ENCODE assay signal across 29 mouse cellular contexts in the genomic region with DNA sequence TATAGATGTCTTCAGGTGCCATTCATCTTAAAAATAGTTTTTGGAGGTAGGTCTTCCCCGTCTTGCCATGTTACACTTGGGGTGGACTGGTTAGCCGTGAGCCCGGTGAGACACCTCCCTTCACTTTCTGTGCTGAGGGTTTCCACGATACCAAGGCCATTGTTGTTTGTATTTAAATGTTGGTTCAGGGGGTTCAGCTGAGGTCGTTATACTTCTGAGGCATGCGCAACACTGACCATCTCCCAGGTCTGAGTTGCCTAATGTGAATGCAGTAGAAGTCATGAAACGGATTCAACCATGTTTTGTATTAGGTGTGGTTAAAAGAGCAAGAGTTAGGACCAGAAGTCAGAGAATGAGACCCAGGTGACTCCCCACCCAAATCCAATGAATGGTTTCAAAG.
"Had no signal": no experiment of that assay in that cellular context is flagged by ENCODE, and none has a peak within 500 bp of the region (broad histone marks: within the 10 kb centered on the region; RNA-seq: fewer than 3 reads in every experiment).

No protein-coding gene starts in this region.

- H3K9ac ChIP-seq: limb, embryonic 12.5 days; limb, embryonic 13.5 days; limb, embryonic 15.5 days; liver, embryonic 13.5 days; liver, embryonic 14.5 days; liver, embryonic 15.5 days; lung, embryonic 14.5 days; lung, embryonic 15.5 days; midbrain, embryonic 12.5 days; midbrain, embryonic 13.5 days; midbrain, embryonic 15.5 days; neural tube, embryonic 12.5 days had no signal

- H3K9me3 ChIP-seq: limb, embryonic 10.5 days; limb, embryonic 12.5 days; limb, embryonic 13.5 days; limb, embryonic 15.5 days; liver, embryonic 13.5 days; liver, embryonic 15.5 days; lung, embryonic 15.5 days; midbrain, embryonic 10.5 days; midbrain, embryonic 12.5 days; midbrain, embryonic 13.5 days; midbrain, embryonic 15.5 days; neural tube, embryonic 12.5 days had no signal

- H3K4me2 ChIP-seq: limb, embryonic 12.5 days; limb, embryonic 13.5 days; limb, embryonic 15.5 days; liver, embryonic 11.5 days; liver, embryonic 13.5 days; liver, embryonic 15.5 days; lung, embryonic 14.5 days; lung, embryonic 15.5 days; midbrain, embryonic 11.5 days; midbrain, embryonic 12.5 days; midbrain, embryonic 13.5 days; midbrain, embryonic 15.5 days; neural tube, embryonic 12.5 days had no signal

- H3K4me3 ChIP-seq: left cerebral cortex, adult 2 months; limb, embryonic 10.5 days; limb, embryonic 12.5 days; limb, embryonic 13.5 days; limb, embryonic 15.5 days; liver, embryonic 13.5 days; liver, embryonic 15.5 days; lung, embryonic 15.5 days; megakaryocyte, embryonic 14.5 days; midbrain, embryonic 10.5 days; midbrain, embryonic 12.5 days; midbrain, embryonic 13.5 days; midbrain, embryonic 15.5 days; myocyte; neural tube, embryonic 12.5 days had no signal

- DNase-seq: left cerebral cortex, postnatal 4 days; liver, embryonic 13.5 days; lung, adult 18-20 months; lung, adult 2 months; lung, embryonic 14.5 days; lung, postnatal 10 days; lung, postnatal 14 days; lung, postnatal 36 days; midbrain, embryonic 14.5 days had no signal

- H3K36me3 ChIP-seq: limb, embryonic 10.5 days; limb, embryonic 12.5 days; limb, embryonic 15.5 days; liver, embryonic 13.5 days; liver, embryonic 15.5 days; lung, embryonic 15.5 days; midbrain, embryonic 10.5 days; midbrain, embryonic 12.5 days; midbrain, embryonic 13.5 days; midbrain, embryonic 15.5 days; neural tube, embryonic 12.5 days had no signal

- ATAC-seq: lung, postnatal 0 days; midbrain, embryonic 13.5 days; midbrain, embryonic 15.5 days; midbrain, embryonic 16.5 days had no signal

- H3K27ac ChIP-seq: left cerebral cortex, adult 2 months; limb, embryonic 10.5 days; limb, embryonic 12.5 days; limb, embryonic 13.5 days; limb, embryonic 15.5 days; liver, embryonic 13.5 days; liver, embryonic 14.5 days; liver, embryonic 15.5 days; lung, embryonic 15.5 days; macrophage; midbrain, embryonic 10.5 days; midbrain, embryonic 12.5 days; midbrain, embryonic 13.5 days; midbrain, embryonic 15.5 days; neural tube, embryonic 12.5 days had no signal

- H3K27me3 ChIP-seq: limb, embryonic 13.5 days; limb, embryonic 15.5 days; liver, embryonic 13.5 days; liver, embryonic 15.5 days; lung, embryonic 15.5 days; megakaryocyte, embryonic 14.5 days; midbrain, embryonic 13.5 days; midbrain, embryonic 15.5 days; neural tube, embryonic 12.5 days had no signal
